Mouse (Mus musculus) 3T3-L1 (cell line): Measurements from ENCODE around the gene Oaz1.
"Not testable (repeated sequence)": the region's sequence is repeated elsewhere in the genome, so short reads cannot be mapped to it uniquely, and the experiment has no call there.

Experiments
- DNase-seq: peaks from one replicate; pipeline ENCODE4 v3.0.0-alpha.2; 2015; ENCODE audit warnings: low read depth, low spot score

Oaz1 gene

GRCm38 (mm10) chr10:80802204-80802912 lies 24.1 kb upstream of the Oaz1 start:
- DNase-seq = no peak

- no peak for DNase-seq
Observed at GRCm38 (mm10) chr10:80802996-80803395, 23.5 kb upstream of the Oaz1 start.

GRCm38 (mm10) chr10:80804340-80804739 lies 22.1 kb upstream of the Oaz1 start:
- no peak for DNase-seq

DNA sequence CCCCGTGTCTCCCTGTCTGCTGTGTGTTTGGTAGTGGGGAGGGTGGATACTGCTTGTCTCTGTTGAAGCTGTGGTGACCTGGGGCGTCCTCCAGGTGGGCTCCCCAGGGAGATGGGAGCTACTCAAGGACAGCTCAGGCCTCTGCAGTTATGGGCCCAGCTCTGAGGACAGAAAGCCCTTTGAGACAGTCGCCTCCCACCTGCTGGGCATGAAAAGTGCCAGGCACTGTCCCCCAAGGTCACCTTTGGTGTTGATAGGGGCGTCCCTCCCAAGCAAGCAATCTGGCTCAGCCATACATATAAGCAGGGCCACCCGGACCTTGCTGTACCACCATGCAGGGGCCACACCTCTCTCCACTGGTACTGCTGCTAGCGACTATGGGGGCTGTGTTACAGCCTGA lies 21.5 kb upstream of the Oaz1 start, which contains the start of gene Amh:
Gene Amh (plus strand): TSS at position 328 of the 400 bp plus-strand sequence.
- no peak for DNase-seq

DNA sequence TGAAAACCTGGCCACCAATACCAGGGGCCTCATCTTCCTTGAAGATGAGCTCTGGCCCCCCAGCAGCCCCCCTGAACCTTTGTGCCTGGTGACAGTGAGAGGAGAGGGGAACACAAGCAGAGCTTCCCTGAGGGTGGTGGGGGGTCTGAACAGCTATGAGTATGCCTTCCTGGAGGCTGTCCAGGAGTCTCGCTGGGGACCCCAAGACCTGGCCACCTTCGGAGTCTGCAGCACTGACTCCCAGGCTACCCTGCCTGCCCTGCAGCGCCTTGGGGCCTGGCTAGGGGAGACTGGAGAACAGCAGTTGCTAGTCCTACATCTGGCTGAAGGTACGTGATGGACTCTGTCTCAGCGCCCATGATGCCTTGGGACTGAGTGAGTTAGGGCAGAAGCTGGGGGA lies 21.1 kb upstream of the Oaz1 start:
- no peak for DNase-seq

- DNase-seq = peak; percentile 58
Observed at GRCm38 (mm10) chr10:80805925-80806324, 20.5 kb upstream of the Oaz1 start.

GRCm38 (mm10) chr10:80806341-80807056 lies 20.0 kb upstream of the Oaz1 start:
- no peak for DNase-seq

- no peak for DNase-seq
Observed at GRCm38 (mm10) chr10:80807057-80807627, 19.3 kb upstream of the Oaz1 start.

- DNase-seq = no peak
Observed at GRCm38 (mm10) chr10:80808099-80808984, 18.1 kb upstream of the Oaz1 start.

DNA sequence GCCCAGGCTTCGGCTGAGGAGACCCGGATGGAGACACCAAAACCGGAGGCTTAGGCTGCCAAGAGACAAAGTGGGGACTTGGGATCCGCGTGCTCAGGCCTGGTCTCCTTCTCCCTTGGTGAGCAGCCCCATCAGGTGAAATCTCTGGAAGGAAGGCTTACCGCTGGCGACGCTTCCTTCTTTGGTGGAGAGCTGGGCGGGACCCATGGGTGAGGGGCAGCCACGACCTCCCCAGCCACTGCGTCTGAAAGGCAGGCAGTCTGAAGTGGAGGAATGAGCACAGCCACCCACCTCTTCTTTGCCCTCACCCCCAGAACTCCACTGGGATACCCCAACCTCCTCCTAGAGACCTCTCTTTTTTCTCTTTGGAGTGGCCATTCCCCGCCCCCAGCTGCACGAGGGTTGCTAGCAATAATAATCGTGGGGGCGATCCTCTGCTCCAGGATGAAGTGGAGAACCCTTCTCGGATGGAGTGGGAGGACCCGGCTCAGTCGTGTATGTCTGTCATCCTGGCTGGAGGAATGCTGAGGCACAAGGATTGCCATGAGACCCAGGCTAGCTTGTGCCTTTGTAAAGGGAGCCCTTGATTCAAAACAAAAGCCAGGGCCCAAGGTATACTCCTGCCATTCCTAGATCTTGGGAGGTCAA lies 17.3 kb upstream of the Oaz1 start:
- no peak for DNase-seq

- DNase-seq = no peak
Observed at GRCm38 (mm10) chr10:80810084-80810483, 16.4 kb upstream of the Oaz1 start.

- DNase-seq = no peak
Observed at GRCm38 (mm10) chr10:80812391-80813041, 13.9 kb upstream of the Oaz1 start.

DNA sequence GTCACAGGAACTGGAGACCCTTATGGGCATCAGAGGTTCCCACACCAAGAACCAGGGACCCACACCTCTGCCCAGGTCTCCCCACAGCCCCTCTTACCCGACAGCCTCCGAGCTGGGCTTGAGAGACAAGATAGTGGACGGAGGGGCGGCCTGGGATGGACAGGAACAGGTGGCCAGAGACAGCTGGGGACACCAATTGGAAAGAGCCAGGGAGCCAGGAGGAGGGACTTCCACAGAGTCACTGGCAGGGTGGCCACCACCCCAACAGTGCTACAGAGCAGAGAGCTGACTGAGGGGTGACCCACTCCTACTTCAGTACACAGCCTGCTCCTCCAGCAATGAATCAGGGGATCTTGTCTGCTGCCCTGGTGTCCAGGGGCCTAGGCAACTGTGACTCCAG lies 13.1 kb upstream of the Oaz1 start, which contains the start of gene Jsrp1:
Gene Jsrp1 (minus strand): TSS at position 133 of the 400 bp plus-strand sequence.
- DNase-seq = no peak

- DNase-seq = no peak
Observed at GRCm38 (mm10) chr10:80814800-80815199, 11.7 kb upstream of the Oaz1 start.

DNA sequence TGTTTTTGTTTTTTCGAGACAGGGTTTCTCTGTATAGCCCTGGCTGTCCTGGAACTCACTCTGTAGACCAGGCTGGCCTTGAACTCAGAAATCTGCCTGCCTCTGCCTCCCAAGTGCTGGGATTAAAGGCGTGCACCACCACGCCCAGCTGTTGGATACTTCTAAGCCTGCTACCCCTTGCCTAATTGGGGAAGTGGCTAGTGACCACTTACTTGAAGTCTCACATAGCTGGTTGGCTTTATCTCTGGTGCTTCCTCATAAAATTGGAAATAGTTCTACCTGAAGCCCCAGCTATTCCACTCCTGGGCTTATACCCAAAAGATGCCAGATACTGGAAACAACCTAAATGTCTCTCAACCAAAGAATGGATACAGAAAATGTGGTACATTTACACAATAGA lies 10.2 kb upstream of the Oaz1 start:
- not testable (repeated sequence) for DNase-seq

GRCm38 (mm10) chr10:80817164-80817563 lies 9.3 kb upstream of the Oaz1 start:
- no peak for DNase-seq

DNA sequence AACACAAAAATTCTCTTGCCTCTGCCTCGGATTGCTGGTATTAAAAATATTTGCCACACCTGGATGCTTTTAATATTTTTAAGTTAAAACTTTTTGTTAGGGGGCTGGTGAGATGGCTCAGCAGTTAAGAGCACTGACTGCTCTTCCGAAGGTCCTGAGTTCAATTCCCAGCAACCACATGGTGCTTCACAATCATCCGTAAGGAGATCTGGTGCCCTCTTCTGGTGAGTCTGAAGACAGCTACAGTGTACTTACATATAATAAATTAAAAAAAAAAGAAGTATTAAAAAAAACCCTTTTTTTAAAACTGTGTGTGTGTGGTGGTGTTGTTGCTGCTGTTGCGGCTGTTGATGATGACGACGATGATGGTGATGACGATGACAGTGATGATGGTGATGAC lies 8.5 kb upstream of the Oaz1 start:
- DNase-seq = peak; percentile 62

DNA sequence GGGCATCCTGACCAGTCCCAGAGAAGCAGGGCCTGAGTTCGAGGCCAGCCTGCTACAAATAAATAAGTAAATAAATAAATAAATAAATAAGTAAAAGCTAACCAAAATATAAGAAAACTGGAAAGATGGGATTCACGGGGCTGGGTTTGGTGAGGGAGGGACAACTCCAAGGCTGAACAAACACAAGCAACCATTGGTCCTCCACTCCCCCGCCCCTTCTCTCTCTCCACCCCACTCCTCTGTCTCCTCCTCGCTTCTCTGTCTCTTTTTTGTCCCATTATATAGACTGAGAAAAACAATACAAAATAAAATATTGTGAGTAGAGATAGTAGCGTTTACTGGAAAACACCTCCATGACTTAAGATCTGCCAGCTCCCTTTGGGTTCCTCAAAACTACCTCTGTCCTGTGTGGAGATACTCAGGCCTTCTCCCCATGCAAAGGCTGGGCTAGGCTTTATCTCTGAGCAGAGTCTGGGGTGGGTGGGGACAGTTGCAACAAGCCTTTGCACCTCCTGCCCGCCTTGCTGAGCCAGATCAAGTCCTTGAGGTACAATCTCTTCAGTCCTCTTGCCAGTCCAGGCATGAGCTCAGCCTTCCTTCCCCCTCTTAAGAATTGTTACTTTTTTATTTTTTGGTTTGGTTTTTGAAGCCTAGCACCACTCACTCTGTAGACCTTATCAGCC lies 7.7 kb upstream of the Oaz1 start:
- no peak for DNase-seq

- no peak for DNase-seq
Observed at GRCm38 (mm10) chr10:80819406-80819805, 7.0 kb upstream of the Oaz1 start.

GRCm38 (mm10) chr10:80821991-80822390 lies 4.5 kb upstream of the Oaz1 start:
- DNase-seq = peak; percentile 59
